Mouse (Mus musculus): Measurements from ENCODE around the gene Wdfy4. TPM values are rescaled to one million over a fixed set of nuclear protein-coding genes. Genes with fewer than 3 reads are reported as not detected.
A peak's percentile ranks its signal among the peaks of the same experiment; 100 is the strongest.

Gene Wdfy4
- total RNA-seq, 2 experiments from 2014 or later = 2.2 TPM

DNA sequence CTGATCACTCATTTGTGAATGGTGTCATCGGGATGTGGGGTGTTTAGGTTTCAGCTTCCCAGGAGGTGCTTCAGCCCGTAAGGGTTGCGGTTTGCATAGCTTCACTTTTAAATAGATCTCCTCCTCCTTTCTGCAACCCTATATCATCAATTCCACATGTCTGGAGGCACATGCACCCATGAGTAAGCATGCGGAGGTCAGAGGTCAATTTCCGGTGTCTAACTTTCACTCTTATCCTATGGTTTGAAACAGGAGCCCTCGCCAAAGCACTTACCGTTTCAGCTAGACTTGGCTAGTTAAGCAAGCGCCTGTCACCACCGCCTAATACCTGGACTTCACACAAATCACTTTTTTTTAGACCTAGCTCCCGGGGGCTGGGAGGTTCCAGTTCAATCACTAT, 220.6 kb downstream of the Wdfy4 start:
- no peak for DNase-seq

- DNase-seq = peak; percentile 83
These were observed 224.8 kb downstream of the Wdfy4 start for GRCm38 (mm10) chr14:32960481-32960880.

GRCm38 (mm10) chr14:32958671-32959070, 226.6 kb downstream of the Wdfy4 start:
- peak; percentile 18 for DNase-seq

- DNase-seq = peak; percentile 83
These were observed 228.8 kb downstream of the Wdfy4 start for GRCm38 (mm10) chr14:32956486-32956885.

- peak; percentile 81 for DNase-seq
These were observed 234.7 kb downstream of the Wdfy4 start for GRCm38 (mm10) chr14:32950312-32951301.

DNA sequence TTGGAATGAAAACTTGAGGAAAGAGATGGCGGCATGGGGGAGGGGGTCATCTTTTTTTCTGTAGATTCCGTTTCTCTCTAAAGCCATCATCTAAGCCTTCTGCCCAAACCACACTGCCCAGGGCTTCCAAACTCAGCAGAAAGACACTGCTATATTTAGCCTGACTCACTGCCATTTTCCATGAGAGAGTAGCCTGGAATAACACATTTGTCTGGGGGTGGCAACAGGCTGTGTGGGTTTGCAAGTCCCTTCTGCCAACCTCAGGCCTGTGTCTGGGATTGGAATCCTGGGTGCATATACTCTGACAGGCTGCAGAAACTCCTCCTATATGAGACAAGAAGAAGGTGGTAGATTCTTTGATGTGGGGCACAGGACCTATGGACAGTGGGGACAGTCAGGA, 237.8 kb downstream of the Wdfy4 start:
- peak; percentile 20 for DNase-seq

DNA sequence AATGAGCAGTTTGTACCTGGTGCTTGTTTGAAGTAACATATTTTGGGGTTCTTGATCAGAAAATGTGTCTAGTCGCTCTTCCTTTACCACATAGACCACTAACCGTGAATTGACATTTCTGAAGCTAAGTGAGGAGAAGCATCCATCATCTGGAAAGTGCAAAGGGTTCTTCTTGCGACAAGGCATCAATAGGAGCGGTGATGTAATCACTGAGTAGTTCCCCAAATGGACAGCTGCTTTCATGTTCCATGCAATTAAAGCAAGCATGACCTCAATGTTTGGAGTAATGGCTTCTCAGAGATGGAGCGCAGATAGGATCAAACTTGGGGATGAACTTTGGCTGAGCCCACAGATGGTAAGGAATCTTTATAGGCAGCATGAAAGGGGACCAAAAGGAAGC, 246.1 kb downstream of the Wdfy4 start:
- no peak for DNase-seq

- DNase-seq = no peak
These were observed 251.2 kb downstream of the Wdfy4 start for GRCm38 (mm10) chr14:32934064-32934463.

DNA sequence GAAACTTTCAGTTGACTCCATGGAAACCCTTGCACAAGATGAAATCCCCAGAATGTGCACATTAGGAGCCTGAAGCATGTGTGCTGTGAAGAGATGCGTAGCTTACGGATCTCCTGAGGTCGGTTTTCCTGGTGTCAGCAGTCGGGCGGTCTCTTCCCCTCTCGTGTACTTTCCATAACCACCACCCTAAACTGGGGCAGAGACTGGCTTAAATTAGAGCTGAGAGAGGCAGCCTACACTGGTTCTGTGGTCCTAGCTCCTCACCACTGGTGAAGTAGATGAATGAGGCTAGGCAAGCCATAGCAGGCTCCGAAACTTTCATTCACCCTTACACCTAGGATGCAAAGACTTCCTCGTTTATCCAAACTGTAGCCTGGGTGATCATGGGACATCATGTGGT, 253.1 kb downstream of the Wdfy4 start:
- DNase-seq = no peak

- no peak for DNase-seq
These were observed 253.6 kb downstream of the Wdfy4 start for GRCm38 (mm10) chr14:32931709-32932108.

GRCm38 (mm10) chr14:32923871-32924270, 261.4 kb downstream of the Wdfy4 start:
- no peak for DNase-seq

DNA sequence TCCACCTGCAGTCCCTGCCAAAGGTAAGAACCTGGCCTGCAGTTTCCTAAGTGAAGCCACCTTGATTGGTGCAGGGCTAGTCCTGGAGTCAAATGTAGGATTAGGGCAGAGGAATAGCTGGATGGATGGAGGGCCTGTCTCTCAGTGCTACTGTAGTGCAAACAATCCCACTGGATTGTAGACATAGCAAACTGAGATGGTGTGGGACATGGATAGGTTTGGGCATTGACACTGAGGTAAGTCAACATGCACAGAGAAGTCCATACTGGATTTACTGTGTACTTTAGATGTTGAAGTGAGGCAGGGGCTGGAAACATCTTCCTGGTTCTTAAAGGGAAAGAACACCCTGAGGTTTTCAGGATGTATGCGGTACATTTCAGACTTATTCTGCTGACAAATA, 267.4 kb downstream of the Wdfy4 start:
- no peak for DNase-seq

DNA sequence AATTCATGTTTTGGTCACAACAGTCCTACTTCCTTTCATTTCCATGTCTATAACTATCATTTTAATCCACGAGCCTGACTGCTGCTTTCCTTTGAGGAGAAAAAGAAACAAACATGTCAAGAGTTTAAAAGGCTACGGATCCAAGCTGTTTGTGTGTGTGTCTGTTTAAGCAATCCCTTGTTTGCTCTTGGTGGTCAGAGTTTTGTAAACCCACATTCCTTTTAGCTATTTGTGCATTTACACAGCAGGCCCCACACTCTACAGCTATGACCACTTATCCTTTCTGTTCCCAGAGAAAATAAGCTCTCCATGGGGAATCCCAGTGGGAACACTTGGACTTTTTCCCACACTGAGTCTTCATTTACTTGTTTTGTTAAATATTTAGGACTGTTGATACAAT, 269.9 kb downstream of the Wdfy4 start:
- peak; percentile 22 for DNase-seq

DNA sequence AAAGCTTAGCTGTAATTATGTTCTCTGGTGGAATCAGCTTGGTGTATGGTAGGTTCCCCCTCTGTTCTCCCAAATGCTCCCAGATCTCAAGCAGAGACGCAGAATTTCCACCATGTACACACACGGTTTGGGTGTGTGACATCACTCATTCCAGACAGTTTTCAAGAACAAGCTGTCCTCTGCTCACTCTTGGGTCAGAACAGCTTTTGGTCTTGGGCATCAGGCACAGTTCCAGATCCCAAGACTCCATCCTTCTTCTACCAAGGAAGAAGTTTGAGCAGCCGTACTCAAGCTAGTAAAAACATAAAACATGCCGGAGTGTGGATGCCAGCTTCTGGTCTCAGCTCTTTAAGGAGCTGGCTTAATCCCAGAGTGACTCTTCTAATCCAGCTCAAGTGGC, 274.1 kb downstream of the Wdfy4 start:
- no peak for DNase-seq

Other genes starting within 250 kb of the Wdfy4 start
- gene Lrrc18, start 194.1 kb downstream of the Wdfy4 start, total RNA-seq (2021) = under 1 TPM; 0.56 to 0.67 TPM
- 1 to 10 TPM; 2.1 to 3.0 TPM for gene Arhgap22, start 28.5 kb upstream of the Wdfy4 start, total RNA-seq (2021)